Mouse (Mus musculus): ENCODE data around the gene Esp15. TPM values are rescaled to one million over a fixed set of nuclear protein-coding genes. Genes with fewer than 3 reads are reported as not detected.
"Not testable (repeated sequence)": the region's sequence is repeated elsewhere in the genome, so short reads cannot be mapped to it uniquely, and the experiment has no call there.

Esp15 gene
- polyA plus RNA-seq (2015; fragmentation: Nextera tagmentation; extraction: Ambion mirVana), result not detected in 2 replicates

GRCm38 (mm10) chr17:39640654-39641053 is at the start of gene Esp15:
Esp15 (plus strand) TSS chr17:39640954.
- H3K9ac ChIP-seq (ENCODE audit: low read length); H3K27ac ChIP-seq (ENCODE audit: low read length); H3K4me1 ChIP-seq (ENCODE audit: control insufficient read depth, insufficient read depth, low read length); H3K9me3 ChIP-seq (replicated peaks; ENCODE audit: control insufficient read depth, low read length); H3K36me3 ChIP-seq (ENCODE audit: control insufficient read depth, insufficient read depth); H3K4me3 ChIP-seq (ENCODE audit: low read length); ATAC-seq (replicated peaks; ENCODE audit: extremely low read depth, insufficient read depth, low FRiP score); H3K27me3 ChIP-seq (ENCODE audit: control insufficient read depth, insufficient read depth, low read length); H3K4me2 ChIP-seq (ENCODE audit: low read depth, low read length): not testable (repeated sequence)
- 68% methylated on average over 6 of the region's 6 CpGs for WGBS

GRCm38 (mm10) chr17:39591550-39591949 is 49.2 kb upstream of the Esp15 start:
- H3K27ac ChIP-seq (ENCODE audit: low read length), result no peak overlapping the region
- ATAC-seq (replicated peaks; ENCODE audit: extremely low read depth, insufficient read depth, low FRiP score), result no peak

More at GRCm38 (mm10) chr17:39591550-39591949, 49.2 kb upstream of the Esp15 start:
- no peak overlapping the region for H3K4me2 ChIP-seq (ENCODE audit: low read depth, low read length)
- no peak overlapping the region for H3K9ac ChIP-seq (ENCODE audit: low read length)
- no peaks in the 10 kb centered on the region for H3K36me3 ChIP-seq (ENCODE audit: control insufficient read depth, insufficient read depth)
- H3K27me3 ChIP-seq (ENCODE audit: control insufficient read depth, insufficient read depth, low read length), result no peaks in the 10 kb centered on the region
- no peaks in the 10 kb centered on the region for H3K4me1 ChIP-seq (ENCODE audit: control insufficient read depth, insufficient read depth, low read length)
- no peaks in the 10 kb centered on the region; the same call in 1 of the 2 replicates for H3K9me3 ChIP-seq (replicated peaks; ENCODE audit: control insufficient read depth, low read length)
- WGBS, result 44% methylated on average over 1 of the region's 1 CpGs
- H3K4me3 ChIP-seq (ENCODE audit: low read length), result no peak overlapping the region

Other genes starting within 250 kb of the Esp15 start
- not detected in 2 replicates for gene Esp18, start 234.6 kb upstream of the Esp15 start, polyA plus RNA-seq (2015; fragmentation: Nextera tagmentation; extraction: Ambion mirVana)
- gene Esp16, start 104.8 kb upstream of the Esp15 start, polyA plus RNA-seq (2015; fragmentation: Nextera tagmentation; extraction: Ambion mirVana), result not detected in 2 replicates